ENCODE assay signal across 7 mouse cellular contexts in genomic region chr13:34653391-34653790, GRCm38 (mm10). TPM values are rescaled to one million over a fixed set of nuclear protein-coding genes. Genes with fewer than 3 reads are reported as not detected.
A peak's percentile ranks its signal among the peaks of the same experiment; 100 is the strongest.
DNase-seq lines count a peak whose midpoint lies in the region; TF ChIP-seq lines count a peak whose summit lies in the region.

Gene Pxdc1, minus strand, starts transcription at chr13:34653486.

- TF ChIP-seq CTCF in cortical plate, adult 2 months (IDR thresholded peaks at IDR 0.05; ENCODE audit: extremely low read depth, insufficient read depth, low read length) = no peak

- H3K4me3 ChIP-seq in cortical plate, adult 2 months (ENCODE audit: insufficient read depth, low read length) = peak within 1 kb of the TSS; percentile 64

- no peak for TF ChIP-seq POLR2A in cortical plate, adult 2 months (IDR thresholded peaks at IDR 0.05; ENCODE audit: extremely low read depth, insufficient read depth, low read length)

- H3K27ac ChIP-seq in cortical plate, adult 2 months (ENCODE audit: insufficient read depth, low read length) = peak within 1 kb of the TSS; percentile 7

- DNase-seq in MN1 (ENCODE audit: low spot score) = peak; percentile 41
- peak; percentile 44 to 52 for DNase-seq in heart, adult 9 months (ENCODE audit: low spot score in 2 of 2)
- DNase-seq in kidney, adult 9 months = peak; percentile 46
- DNase-seq in lung, adult 18-20 months = peak; percentile 66 to 78
- DNase-seq in retina, postnatal 1 day = peak; percentile 47
- no peak for DNase-seq in thymus, postnatal 36 days

- no peaks in the 10 kb centered on the region for H3K4me1 ChIP-seq in cortical plate, adult 2 months (ENCODE audit: control insufficient read depth, insufficient read depth, low read length)

RNA-seq across cellular contexts. Expression of gene Pxdc1, which starts in this region (rescaled TPM):
- polyA plus RNA-seq in cortical plate, adult 2 months (2012; rRNA removed) = 8.2 and 9.3 TPM in 2 replicates

Comparison
In these comparisons a context has a peak if more than half of its experiments do, and no peak if none do; other contexts are left out.
1. DNase-seq: peak in MN1 (single experiment), heart, adult 9 months (2 of 2), kidney, adult 9 months (single experiment), lung, adult 18-20 months (2 of 2) and retina, postnatal 1 day (single experiment); none in thymus, postnatal 36 days (0 of 2).